Mouse (Mus musculus): Measurements from ENCODE around the gene Stra6. TPM values are rescaled to one million over a fixed set of nuclear protein-coding genes. Genes with fewer than 3 reads are reported as not detected.

Stra6 gene
- total RNA-seq, 1 experiment: 4.5 TPM

- Histone ChIP-seq H3K4me3 (ENCODE audit: insufficient read depth in 1 of 2, low read depth in 1 of 2, low read length in 2 of 2, poor library complexity in 1 of 2, severe bottlenecking in 1 of 2) (no peak overlapping the region), H3K36me3 (ENCODE audit: control insufficient read depth, insufficient read depth, low read length, poor library complexity, severe bottlenecking) (no peaks in the 10 kb centered on the region), H3K9ac (ENCODE audit: insufficient read depth, low read depth, low read length, poor library complexity, severe bottlenecking) (no peak overlapping the region), H3K9me3 (ENCODE audit: control insufficient read depth, insufficient read depth, low read depth, low read length) (no peaks in the 10 kb centered on the region), H3K27ac (ENCODE audit: insufficient read depth, low read depth, low read length, poor library complexity, severe bottlenecking) (no peak overlapping the region), H3K4me1 (ENCODE audit: control insufficient read depth in 2 of 2, insufficient read depth in 2 of 2, low read length in 2 of 2, poor library complexity in 1 of 2) (peaks cover 0 to 12% of the 10 kb centered on the region in 2 experiments; a peak in 3 of 4 replicates)
- in situ Hi-C loops (cut with MboI; ENCODE audit: low sequenced_read_pairs in 2 of 2, unreplicated experiment in 2 of 2): no loop called here
- DNase-seq (ENCODE audit: low read depth, low spot score): no peak
- TF ChIP-seq ZC3H11A (IDR thresholded peaks at IDR 0.05; ENCODE audit: borderline replicate concordance, low read depth, low read length) (no peak), MAFK (IDR thresholded peaks at IDR 0.05; ENCODE audit: insufficient read depth, low read depth, low read length) (no peak), HCFC1 (IDR thresholded peaks at IDR 0.05; ENCODE audit: borderline replicate concordance, insufficient read depth, low read length) (no peak), CHD2 (IDR thresholded peaks at IDR 0.05; ENCODE audit: low read depth, low read length) (no peak), ZNF384 (IDR thresholded peaks at IDR 0.05; ENCODE audit: low read depth, low read length) (no peak)
These were observed 13.7 kb upstream of the Stra6 start for GRCm38 (mm10) chr9:58049861-58050260.

GRCm38 (mm10) chr9:58051937-58052336 is 11.7 kb upstream of the Stra6 start:
- Histone ChIP-seq H3K36me3 (ENCODE audit: control insufficient read depth, insufficient read depth, low read length, poor library complexity, severe bottlenecking) (no peaks in the 10 kb centered on the region), H3K4me1 (ENCODE audit: control insufficient read depth in 2 of 2, insufficient read depth in 2 of 2, low read length in 2 of 2, poor library complexity in 1 of 2) (peaks cover 0 to 12% of the 10 kb centered on the region in 2 experiments; a peak in 3 of 4 replicates), H3K4me3 (ENCODE audit: insufficient read depth in 1 of 2, low read depth in 1 of 2, low read length in 2 of 2, poor library complexity in 1 of 2, severe bottlenecking in 1 of 2) (no peak overlapping the region), H3K9ac (ENCODE audit: insufficient read depth, low read depth, low read length, poor library complexity, severe bottlenecking) (no peak overlapping the region), H3K27ac (ENCODE audit: insufficient read depth, low read depth, low read length, poor library complexity, severe bottlenecking) (no peak overlapping the region), H3K9me3 (ENCODE audit: control insufficient read depth, insufficient read depth, low read depth, low read length) (no peaks in the 10 kb centered on the region)
- in situ Hi-C loops (cut with MboI; ENCODE audit: low sequenced_read_pairs in 2 of 2, unreplicated experiment in 2 of 2): no loop called here
- DNase-seq (ENCODE audit: low read depth, low spot score): no peak
- TF ChIP-seq CHD2 (IDR thresholded peaks at IDR 0.05; ENCODE audit: low read depth, low read length) (no peak), ZNF384 (IDR thresholded peaks at IDR 0.05; ENCODE audit: low read depth, low read length) (no peak), ZC3H11A (IDR thresholded peaks at IDR 0.05; ENCODE audit: borderline replicate concordance, low read depth, low read length) (no peak), MAFK (IDR thresholded peaks at IDR 0.05; ENCODE audit: insufficient read depth, low read depth, low read length) (no peak), HCFC1 (IDR thresholded peaks at IDR 0.05; ENCODE audit: borderline replicate concordance, insufficient read depth, low read length) (no peak)

- Histone ChIP-seq H3K9ac (ENCODE audit: insufficient read depth, low read depth, low read length, poor library complexity, severe bottlenecking) (no peak overlapping the region), H3K36me3 (ENCODE audit: control insufficient read depth, insufficient read depth, low read length, poor library complexity, severe bottlenecking) (no peaks in the 10 kb centered on the region), H3K4me3 (ENCODE audit: insufficient read depth in 1 of 2, low read depth in 1 of 2, low read length in 2 of 2, poor library complexity in 1 of 2, severe bottlenecking in 1 of 2) (no peak overlapping the region), H3K27ac (ENCODE audit: insufficient read depth, low read depth, low read length, poor library complexity, severe bottlenecking) (no peak overlapping the region), H3K9me3 (ENCODE audit: control insufficient read depth, insufficient read depth, low read depth, low read length) (no peaks in the 10 kb centered on the region), H3K4me1 (ENCODE audit: control insufficient read depth in 2 of 2, insufficient read depth in 2 of 2, low read length in 2 of 2, poor library complexity in 1 of 2) (peaks cover 0 to 12% of the 10 kb centered on the region in 2 experiments; a peak in 3 of 4 replicates)
- DNase-seq (ENCODE audit: low read depth, low spot score): peak; percentile 51
- in situ Hi-C loops (cut with MboI; ENCODE audit: low sequenced_read_pairs in 2 of 2, unreplicated experiment in 2 of 2): no loop called here
- no peak for TF ChIP-seq ZNF384 (IDR thresholded peaks at IDR 0.05; ENCODE audit: low read depth, low read length)
- no peak for TF ChIP-seq HCFC1 (IDR thresholded peaks at IDR 0.05; ENCODE audit: borderline replicate concordance, insufficient read depth, low read length)
These were observed 10.5 kb upstream of the Stra6 start for GRCm38 (mm10) chr9:58053102-58053501.

- no peak overlapping the region for H3K27ac ChIP-seq (ENCODE audit: insufficient read depth, low read depth, low read length, poor library complexity, severe bottlenecking)
- in situ Hi-C loops (cut with MboI; ENCODE audit: low sequenced_read_pairs in 2 of 2, unreplicated experiment in 2 of 2): no loop called here
These were observed 10.0 kb upstream of the Stra6 start for GRCm38 (mm10) chr9:58053544-58053943.

GRCm38 (mm10) chr9:58054032-58054431 is 9.6 kb upstream of the Stra6 start:
- no peak for DNase-seq (ENCODE audit: low read depth, low spot score)
- H3K27ac ChIP-seq (ENCODE audit: insufficient read depth, low read depth, low read length, poor library complexity, severe bottlenecking): no peak overlapping the region
- H3K36me3 ChIP-seq (ENCODE audit: control insufficient read depth, insufficient read depth, low read length, poor library complexity, severe bottlenecking): no peaks in the 10 kb centered on the region
- in situ Hi-C loops (cut with MboI; ENCODE audit: low sequenced_read_pairs in 2 of 2, unreplicated experiment in 2 of 2): no loop called here
- H3K4me1 ChIP-seq (ENCODE audit: control insufficient read depth in 2 of 2, insufficient read depth in 2 of 2, low read length in 2 of 2, poor library complexity in 1 of 2): peaks cover 0 to 12% of the 10 kb centered on the region in 2 experiments; a peak in 3 of 4 replicates
- no peak overlapping the region for H3K9ac ChIP-seq (ENCODE audit: insufficient read depth, low read depth, low read length, poor library complexity, severe bottlenecking)
- TF ChIP-seq ZC3H11A (IDR thresholded peaks at IDR 0.05; ENCODE audit: borderline replicate concordance, low read depth, low read length) (no peak), MAFK (IDR thresholded peaks at IDR 0.05; ENCODE audit: insufficient read depth, low read depth, low read length) (no peak), ZNF384 (IDR thresholded peaks at IDR 0.05; ENCODE audit: low read depth, low read length) (no peak), HCFC1 (IDR thresholded peaks at IDR 0.05; ENCODE audit: borderline replicate concordance, insufficient read depth, low read length) (no peak), CHD2 (IDR thresholded peaks at IDR 0.05; ENCODE audit: low read depth, low read length) (no peak)
- H3K9me3 ChIP-seq (ENCODE audit: control insufficient read depth, insufficient read depth, low read depth, low read length): no peaks in the 10 kb centered on the region
- H3K4me3 ChIP-seq (ENCODE audit: insufficient read depth in 1 of 2, low read depth in 1 of 2, low read length in 2 of 2, poor library complexity in 1 of 2, severe bottlenecking in 1 of 2): no peak overlapping the region

More at GRCm38 (mm10) chr9:58053544-58053943, 10.0 kb upstream of the Stra6 start:
- Histone ChIP-seq H3K4me3 (ENCODE audit: insufficient read depth in 1 of 2, low read depth in 1 of 2, low read length in 2 of 2, poor library complexity in 1 of 2, severe bottlenecking in 1 of 2) (no peak overlapping the region), H3K9ac (ENCODE audit: insufficient read depth, low read depth, low read length, poor library complexity, severe bottlenecking) (no peak overlapping the region), H3K4me1 (ENCODE audit: control insufficient read depth in 2 of 2, insufficient read depth in 2 of 2, low read length in 2 of 2, poor library complexity in 1 of 2) (peaks cover 0 to 12% of the 10 kb centered on the region in 2 experiments; a peak in 3 of 4 replicates), H3K9me3 (ENCODE audit: control insufficient read depth, insufficient read depth, low read depth, low read length) (no peaks in the 10 kb centered on the region), H3K36me3 (ENCODE audit: control insufficient read depth, insufficient read depth, low read length, poor library complexity, severe bottlenecking) (no peaks in the 10 kb centered on the region)
- TF ChIP-seq ZC3H11A (IDR thresholded peaks at IDR 0.05; ENCODE audit: borderline replicate concordance, low read depth, low read length) (no peak), ZNF384 (IDR thresholded peaks at IDR 0.05; ENCODE audit: low read depth, low read length) (no peak), MAFK (IDR thresholded peaks at IDR 0.05; ENCODE audit: insufficient read depth, low read depth, low read length) (no peak), CHD2 (IDR thresholded peaks at IDR 0.05; ENCODE audit: low read depth, low read length) (no peak), HCFC1 (IDR thresholded peaks at IDR 0.05; ENCODE audit: borderline replicate concordance, insufficient read depth, low read length) (no peak)
- DNase-seq (ENCODE audit: low read depth, low spot score): no peak

Measured in ES-E14 (cell line).